Mouse (Mus musculus): Measurements from ENCODE around the gene Fndc10.
"Not testable (repeated sequence)": the region's sequence is repeated elsewhere in the genome, so short reads cannot be mapped to it uniquely, and the experiment has no call there.

Gene Fndc10

GRCm38 (mm10) chr4:155687764-155688163 lies 6.4 kb upstream of the Fndc10 start:
- not testable (repeated sequence) for DNase-seq

- DNase-seq: no peak
These were observed 3.4 kb upstream of the Fndc10 start for GRCm38 (mm10) chr4:155690571-155691375.

- DNase-seq: no peak
These were observed 1.7 kb upstream of the Fndc10 start for GRCm38 (mm10) chr4:155692421-155692820.

GRCm38 (mm10) chr4:155694482-155695401 lies 600 bp downstream of the Fndc10 start:
- peak; percentile 33 for DNase-seq

GRCm38 (mm10) chr4:155695531-155696062 lies 1.5 kb downstream of the Fndc10 start:
- no peak for DNase-seq

- no peak for DNase-seq
These were observed 2.4 kb downstream of the Fndc10 start for GRCm38 (mm10) chr4:155696261-155697255.

- no peak for DNase-seq
These were observed 6.3 kb downstream of the Fndc10 start for GRCm38 (mm10) chr4:155700425-155700824.

- no peak for DNase-seq
These were observed 9.3 kb downstream of the Fndc10 start for GRCm38 (mm10) chr4:155703425-155703929.

- peak; percentile 95 for DNase-seq
These were observed 10.8 kb downstream of the Fndc10 start, which contains the start of gene Ssu72 for GRCm38 (mm10) chr4:155704721-155705591. Gene Ssu72 (plus strand): TSS chr4:155704800.

- DNase-seq: no peak
These were observed 11.4 kb downstream of the Fndc10 start for GRCm38 (mm10) chr4:155705592-155705929.

GRCm38 (mm10) chr4:155708582-155708981 lies 14.4 kb downstream of the Fndc10 start:
- DNase-seq: no peak

GRCm38 (mm10) chr4:155708988-155709387 lies 14.8 kb downstream of the Fndc10 start:
- DNase-seq: no peak

- no peak for DNase-seq
These were observed 16.5 kb downstream of the Fndc10 start for GRCm38 (mm10) chr4:155710521-155711252.

- DNase-seq: peak; percentile 53
These were observed 27.5 kb downstream of the Fndc10 start for GRCm38 (mm10) chr4:155721668-155722083.

GRCm38 (mm10) chr4:155727993-155728392 lies 33.9 kb downstream of the Fndc10 start:
- DNase-seq: no peak

- no peak for DNase-seq
These were observed 39.1 kb downstream of the Fndc10 start for GRCm38 (mm10) chr4:155733267-155733666.

GRCm38 (mm10) chr4:155734350-155734941 lies 40.3 kb downstream of the Fndc10 start, which contains the start of gene Tmem240:
Gene Tmem240 (plus strand): TSS chr4:155734800.
- peak; percentile 75 for DNase-seq

GRCm38 (mm10) chr4:155734951-155735702 lies 41.0 kb downstream of the Fndc10 start:
- DNase-seq: peak; percentile 35

- no peak for DNase-seq
These were observed 41.6 kb downstream of the Fndc10 start for GRCm38 (mm10) chr4:155735788-155736187.
